Mouse (Mus musculus) ES-Bruce4 (cell line): ENCODE results near the gene Cacna1d.

Experiments used
- EP300 ChIP-seq: IDR thresholded peaks from 2 replicates; pipeline ENCODE4 v1.6.1; 2011; ENCODE audit warnings: low read depth, low read length; ENCODE audit not compliant: insufficient read depth
- POLR2A ChIP-seq: IDR thresholded peaks from one replicate; pipeline ENCODE4 v1.8.1; 2011; ENCODE audit warnings: low read length; ENCODE audit not compliant: insufficient read depth

- no peak for TF ChIP-seq EP300
- no peak for TF ChIP-seq POLR2A
Measured at GRCm38 (mm10) chr14:30033405-30033804, 457.9 kb downstream of the Cacna1d start.
